Mouse (Mus musculus) E14TG2a.4 (cell line): ENCODE measurements around the gene Gm20388.
A peak's percentile ranks its signal among the peaks of the same experiment; 100 is the strongest.

Experiments
- H3K27me3 ChIP-seq: 2 replicates; pipeline ENCODE4 v1.6.1; 2014; ENCODE audit warnings: low read length, control low read depth; ENCODE audit not compliant: insufficient read depth
- H3K36me3 ChIP-seq: 2 replicates; pipeline ENCODE4 v1.6.1; 2014; ENCODE audit warnings: low read length, control low read depth; ENCODE audit not compliant: insufficient read depth
- H3K4me1 ChIP-seq: replicated peaks from 2 replicates; pipeline ENCODE4 v1.6.1; 2014; ENCODE audit warnings: low read depth, low read length, control low read depth
- H3K4me3 ChIP-seq: replicated peaks from 2 replicates; pipeline ENCODE4 v1.5.1; 2014; ENCODE audit warnings: mild to moderate bottlenecking, low read length
- H3K9me3 ChIP-seq: 2 replicates; pipeline ENCODE4 v1.6.1; 2014; ENCODE audit warnings: low read length, control low read depth
- CTCF ChIP-seq: conservative IDR thresholded peaks from 2 replicates; pipeline ENCODE4 v1.5.1; 2014; ENCODE audit warnings: low read length
- NANOG ChIP-seq: IDR thresholded peaks from 2 replicates; pipeline ENCODE4 v1.6.1; 2014; ENCODE audit warnings: borderline replicate concordance, low read length, mixed read lengths
- POU5F1 ChIP-seq: IDR thresholded peaks from 2 replicates; pipeline ENCODE4 v1.6.1; 2014; ENCODE audit warnings: low read length, borderline replicate concordance

Gm20388 gene

DNA sequence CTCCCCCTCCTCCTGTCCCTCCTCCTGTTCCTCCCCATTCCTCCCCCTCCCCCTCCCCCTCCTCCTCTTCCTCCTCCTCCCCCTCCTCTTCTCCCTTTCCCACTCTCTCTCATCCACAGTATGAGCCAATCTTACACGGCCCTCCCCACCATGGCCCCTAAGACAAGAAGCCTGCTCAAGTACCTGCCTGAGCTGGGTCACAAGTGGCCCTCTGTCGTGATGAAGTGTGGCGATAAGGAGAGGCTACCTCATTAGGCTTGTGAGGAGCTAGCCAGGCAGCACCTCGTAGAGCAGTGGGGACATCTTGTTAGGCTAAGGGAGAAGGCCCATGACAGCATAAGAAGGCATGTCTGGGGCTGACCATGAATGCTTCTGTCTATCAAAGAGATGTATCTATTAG, 1762.5 kb downstream of the Gm20388 start:
- Histone ChIP-seq H3K27me3 (peaks cover 19% of the 10 kb centered on the region), H3K4me1 (peaks cover 44% of the 10 kb centered on the region), H3K36me3 (no peaks in the 10 kb centered on the region), H3K4me3 (no peak overlapping the region), H3K9me3 (no peaks in the 10 kb centered on the region)
- TF ChIP-seq POU5F1 = no peak
- no peak for TF ChIP-seq CTCF
- no peak for TF ChIP-seq NANOG

DNA sequence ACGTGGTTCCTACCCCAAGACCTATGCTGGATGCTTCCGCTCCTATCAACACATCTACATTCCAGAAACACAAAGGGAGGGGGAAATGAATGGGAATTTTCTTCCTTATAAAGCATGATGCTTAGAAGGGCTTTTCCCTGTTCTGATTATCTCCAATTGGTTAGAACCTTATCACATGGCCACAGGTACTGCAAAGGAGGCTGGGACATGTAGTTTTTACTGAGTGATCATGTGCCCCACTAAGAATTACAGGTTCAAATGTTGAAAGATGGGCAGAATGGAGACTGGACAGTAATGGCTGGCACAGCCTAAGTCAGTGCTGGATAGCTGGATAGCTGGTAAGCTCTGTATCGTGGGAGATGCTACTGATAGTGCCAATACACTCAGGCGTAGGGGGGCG, 1763.3 kb downstream of the Gm20388 start:
- TF ChIP-seq CTCF (no peak), POU5F1 (no peak), NANOG (no peak)
- peaks cover 44% of the 10 kb centered on the region for H3K4me1 ChIP-seq
- H3K36me3 ChIP-seq = no peaks in the 10 kb centered on the region
- no peaks in the 10 kb centered on the region for H3K9me3 ChIP-seq
- H3K27me3 ChIP-seq = peaks cover 17% of the 10 kb centered on the region
- H3K4me3 ChIP-seq = no peak overlapping the region

DNA sequence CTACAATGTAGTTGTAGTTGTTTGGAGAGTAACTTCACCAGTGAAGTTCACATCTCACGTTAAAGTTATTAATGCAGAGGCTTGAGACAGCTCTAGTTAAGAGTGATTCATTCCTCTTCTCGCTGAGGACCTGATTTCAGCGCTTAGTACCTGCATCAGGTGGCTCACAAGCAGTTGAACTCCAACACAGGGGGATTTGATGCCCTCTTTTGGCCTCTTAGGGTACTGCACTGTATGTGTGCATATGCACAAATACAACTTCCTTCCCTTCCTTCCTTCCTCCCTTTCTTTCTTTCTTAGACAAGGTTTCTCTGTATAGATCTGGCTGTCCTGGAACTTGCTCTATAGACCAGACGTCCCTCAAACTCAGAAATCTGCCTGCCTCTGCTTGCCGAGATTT, 1763.9 kb downstream of the Gm20388 start:
- peaks cover 17% of the 10 kb centered on the region for H3K27me3 ChIP-seq
- H3K36me3 ChIP-seq = no peaks in the 10 kb centered on the region
- no peaks in the 10 kb centered on the region for H3K9me3 ChIP-seq
- H3K4me3 ChIP-seq = no peak overlapping the region
- TF ChIP-seq NANOG (no peak), CTCF (peak; percentile 79)
- H3K4me1 ChIP-seq = peaks cover 39% of the 10 kb centered on the region

DNA sequence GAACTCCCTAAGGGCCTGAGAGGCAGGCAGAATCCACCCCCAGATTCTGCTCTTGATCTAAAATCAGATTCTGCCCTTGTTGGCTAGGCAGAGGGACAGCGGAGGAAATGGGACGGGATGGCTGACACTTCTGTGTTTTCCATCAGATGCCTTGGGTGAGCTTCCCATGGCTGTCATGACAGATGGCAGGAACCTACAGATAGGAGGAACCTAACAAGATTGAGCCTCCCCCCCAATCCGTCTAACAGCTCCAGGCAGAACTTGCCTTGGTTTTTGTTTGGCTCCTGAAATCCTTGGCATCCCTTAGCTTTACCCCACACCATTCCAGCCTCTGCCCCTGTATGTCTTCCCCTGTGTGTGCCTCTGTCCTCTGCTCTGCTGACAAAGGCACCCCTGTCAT, 1764.5 kb downstream of the Gm20388 start:
- H3K4me1 ChIP-seq = peaks cover 33% of the 10 kb centered on the region
- H3K9me3 ChIP-seq = no peaks in the 10 kb centered on the region
- TF ChIP-seq CTCF (no peak), POU5F1 (no peak), NANOG (no peak)
- no peaks in the 10 kb centered on the region for H3K36me3 ChIP-seq
- H3K27me3 ChIP-seq = peaks cover 14% of the 10 kb centered on the region
- peak overlapping the region; percentile 68 for H3K4me3 ChIP-seq

DNA sequence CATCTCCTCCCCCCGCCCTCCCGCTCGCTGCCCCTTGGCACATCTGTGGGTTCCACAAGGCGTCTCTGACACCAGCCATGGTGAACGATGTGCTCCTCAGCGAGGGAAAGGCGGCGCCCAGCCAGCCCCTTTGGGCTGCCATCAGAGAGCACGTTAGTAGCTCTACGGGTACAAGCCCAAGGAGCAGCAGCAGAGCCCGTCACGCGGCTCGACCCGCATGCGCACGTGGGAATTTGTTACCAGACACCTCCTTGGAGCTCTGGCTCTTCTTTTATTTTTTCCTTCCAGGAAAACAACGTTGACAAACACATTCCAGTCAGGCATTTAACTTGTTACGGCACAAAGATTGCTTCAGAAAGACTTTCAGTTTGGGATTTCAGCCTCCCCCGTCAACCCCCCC, 1765.1 kb downstream of the Gm20388 start:
- peaks cover 29% of the 10 kb centered on the region for H3K4me1 ChIP-seq
- peak overlapping the region; percentile 68 for H3K4me3 ChIP-seq
- no peak for TF ChIP-seq POU5F1
- no peak for TF ChIP-seq NANOG
- TF ChIP-seq CTCF = no peak
- no peaks in the 10 kb centered on the region for H3K9me3 ChIP-seq
- H3K27me3 ChIP-seq = peaks cover 14% of the 10 kb centered on the region
- no peaks in the 10 kb centered on the region for H3K36me3 ChIP-seq

DNA sequence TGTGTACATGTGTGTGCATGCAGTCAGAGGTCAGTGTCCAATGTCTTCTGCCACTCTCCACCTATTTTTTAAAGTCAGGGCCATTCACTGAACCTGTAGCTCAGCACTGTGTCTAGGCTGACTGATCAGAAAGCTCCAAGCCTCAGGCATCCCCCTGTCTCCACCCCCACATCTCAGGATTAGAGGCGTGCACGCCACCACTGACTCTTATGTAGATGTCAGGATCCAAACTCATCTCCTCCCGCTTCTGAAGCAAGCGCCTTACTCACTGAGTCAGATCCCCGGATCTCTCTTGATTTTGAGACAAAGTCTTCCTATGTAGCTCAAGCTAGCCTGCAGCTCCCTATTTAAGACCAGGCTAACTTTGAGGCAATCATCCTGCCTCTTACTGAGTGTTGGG, 1768.1 kb downstream of the Gm20388 start:
- H3K9me3 ChIP-seq = no peaks in the 10 kb centered on the region
- H3K4me3 ChIP-seq = no peak overlapping the region
- peaks cover 7% of the 10 kb centered on the region; the same call in 1 of the 2 replicates for H3K27me3 ChIP-seq
- TF ChIP-seq NANOG (no peak), POU5F1 (no peak), CTCF (no peak)
- no peaks in the 10 kb centered on the region for H3K36me3 ChIP-seq
- H3K4me1 ChIP-seq = peaks cover 35% of the 10 kb centered on the region

DNA sequence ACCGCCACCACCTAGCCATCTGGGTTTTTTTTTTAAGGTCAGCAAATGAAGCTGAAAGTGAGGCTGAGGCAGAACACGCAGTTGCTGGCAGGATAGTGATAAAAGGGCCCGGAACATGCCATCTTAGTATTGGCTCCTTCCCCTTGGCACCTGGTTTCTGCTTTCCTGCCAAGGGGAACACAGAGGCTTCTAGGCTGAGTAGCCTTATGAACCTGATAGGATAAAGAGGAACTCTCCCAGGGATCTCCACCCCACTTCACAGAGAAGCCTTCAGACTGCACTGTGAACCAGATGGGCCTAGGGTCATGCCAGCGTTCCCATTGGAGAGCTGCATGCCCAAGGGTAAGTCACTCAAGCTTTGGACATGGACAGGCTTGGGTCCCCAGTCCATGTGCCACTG, 1770.3 kb downstream of the Gm20388 start:
- peaks cover 27% of the 10 kb centered on the region for H3K4me1 ChIP-seq
- H3K4me3 ChIP-seq = no peak overlapping the region
- H3K9me3 ChIP-seq = no peaks in the 10 kb centered on the region
- TF ChIP-seq NANOG = no peak
- no peaks in the 10 kb centered on the region for H3K36me3 ChIP-seq
- peaks cover 2% of the 10 kb centered on the region; the same call in 1 of the 2 replicates for H3K27me3 ChIP-seq

DNA sequence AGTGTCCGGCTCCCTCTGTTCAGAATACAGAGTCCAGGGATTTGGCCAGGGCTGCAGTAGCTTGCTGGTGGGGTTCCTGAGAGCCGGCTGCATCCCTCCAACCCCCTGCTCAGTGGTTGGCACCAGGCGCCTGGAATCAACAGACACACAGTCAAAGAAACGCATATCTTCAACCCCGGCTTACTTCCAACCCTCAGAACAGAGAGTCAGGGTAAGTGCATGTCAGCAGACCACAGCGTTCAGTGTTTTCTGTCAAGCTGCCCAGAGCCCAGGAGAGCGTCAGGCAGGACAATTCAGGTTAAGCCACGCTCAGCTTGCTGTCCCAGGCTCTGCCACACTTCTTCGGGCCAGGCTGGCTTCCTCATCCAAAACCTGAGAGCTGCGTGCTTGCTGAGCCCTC, 1770.8 kb downstream of the Gm20388 start:
- H3K27me3 ChIP-seq = peaks cover 2% of the 10 kb centered on the region; the same call in 1 of the 2 replicates
- H3K9me3 ChIP-seq = no peaks in the 10 kb centered on the region
- TF ChIP-seq NANOG (no peak), CTCF (no peak), POU5F1 (no peak)
- H3K36me3 ChIP-seq = no peaks in the 10 kb centered on the region
- H3K4me1 ChIP-seq = peaks cover 27% of the 10 kb centered on the region
- no peak overlapping the region for H3K4me3 ChIP-seq

DNA sequence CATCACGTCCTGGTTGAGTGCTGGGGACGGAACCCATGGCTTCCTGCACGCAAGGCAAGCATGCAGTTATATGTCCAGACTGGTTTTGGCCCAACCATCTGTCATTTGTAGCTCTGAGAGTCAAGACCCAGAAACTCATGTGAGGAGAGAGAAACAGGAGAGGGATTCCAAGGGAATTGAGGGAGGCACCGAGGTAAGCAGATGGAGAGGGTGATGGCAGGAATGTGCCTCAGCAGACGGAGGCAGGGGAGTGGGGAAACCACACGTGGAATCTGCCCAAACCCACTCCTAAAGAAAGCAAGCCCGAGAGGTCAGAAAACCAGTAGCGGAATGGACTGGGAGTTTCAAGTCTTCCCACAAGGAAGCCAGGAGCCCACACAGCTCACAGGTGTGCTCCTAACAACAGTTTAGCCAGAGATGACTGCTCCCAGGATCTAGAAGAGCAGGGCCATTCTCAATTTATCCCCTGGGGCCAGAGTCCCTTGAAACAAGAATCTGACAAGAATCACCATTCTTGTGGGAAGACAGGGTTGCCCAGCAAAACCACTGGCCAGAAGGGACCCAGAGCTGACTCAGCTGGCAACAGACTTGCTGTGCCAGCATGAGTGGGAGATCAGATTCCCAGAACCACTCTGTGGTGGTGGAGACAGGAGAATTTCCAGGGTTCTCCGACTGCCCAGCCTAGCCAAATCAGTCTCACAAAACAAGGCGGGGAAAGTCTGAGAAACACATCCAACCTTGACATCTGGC, 1772.6 kb downstream of the Gm20388 start:
- TF ChIP-seq POU5F1 = no peak
- TF ChIP-seq CTCF = no peak
- no peak for TF ChIP-seq NANOG
- H3K9me3 ChIP-seq = no peaks in the 10 kb centered on the region
- no peaks in the 10 kb centered on the region for H3K27me3 ChIP-seq
- no peaks in the 10 kb centered on the region for H3K36me3 ChIP-seq
- no peak overlapping the region for H3K4me3 ChIP-seq
- H3K4me1 ChIP-seq = peaks cover 42% of the 10 kb centered on the region
